Mouse (Mus musculus) embryonic fibroblast, embryonic 13.5 days (primary cell): ENCODE measurements around the gene Tbpl1.

Source experiments
- CTCF ChIP-seq: IDR thresholded peaks from 2 replicates; pipeline ENCODE4 v1.5.1; 2011; ENCODE audit warnings: mild to moderate bottlenecking, control low read depth, low read length, moderate library complexity, borderline replicate concordance; ENCODE audit not compliant: insufficient read depth
- POLR2A ChIP-seq: IDR thresholded peaks from 2 replicates; pipeline ENCODE4 v1.6.1; 2011; ENCODE audit warnings: low read depth, mild to moderate bottlenecking, control low read depth, low read length, moderate library complexity

DNA sequence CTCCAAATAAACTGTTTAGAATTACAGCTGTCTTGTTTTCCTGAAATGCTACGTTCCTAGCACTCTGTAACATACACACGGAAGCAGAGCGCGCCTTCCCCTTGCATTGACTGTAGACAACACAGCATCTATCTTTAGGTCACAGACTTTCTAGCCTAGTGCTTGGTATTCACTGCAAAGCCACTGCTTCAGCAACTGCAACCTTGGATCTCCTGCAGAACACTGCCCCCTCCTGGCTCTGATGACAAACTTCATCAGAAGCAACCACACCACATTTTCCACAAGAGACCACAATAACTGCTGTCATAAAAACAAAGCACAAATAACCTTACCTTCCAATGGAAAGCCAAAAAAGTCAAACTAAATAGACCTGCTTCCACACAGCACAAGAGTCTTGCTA lies 17.2 kb downstream of the Tbpl1 start:
- TF ChIP-seq POLR2A (no peak), CTCF (peak; percentile 44; the same call in 1 of the 2 replicates)
